Mouse (Mus musculus) midbrain, embryonic 14.5 days (tissue): ENCODE results near the gene Hsd3b7. TPM values are rescaled to one million over a fixed set of nuclear protein-coding genes. Genes with fewer than 3 reads are reported as not detected.

Experiments used
- ATAC-seq: fragments of 200-750 bp; cut with Nextera tagmentation; 2 replicates; pipeline ENCODE4 v1.8.0; 2017; ENCODE audit warnings: moderate number of reproducible peaks, moderate library complexity; ENCODE audit not compliant: low FRiP score, low TSS enrichment
- DNase-seq: peaks from one replicate; pipeline ENCODE4 v3.0.0-alpha.2; 2015
- H3K27ac ChIP-seq: fragments of 300-500 bp; sonication (generic); replicated peaks from 2 replicates; pipeline ENCODE4 v1.5.1; 2014; ENCODE audit warnings: mild to moderate bottlenecking, low read depth, low read length, moderate library complexity
- H3K27me3 ChIP-seq: fragments of 300-500 bp; sonication (generic); 2 replicates; pipeline ENCODE4 v1.6.1; 2014; ENCODE audit warnings: low read length, control low read depth, mixed read lengths; ENCODE audit not compliant: control insufficient read depth, insufficient read depth
- H3K36me3 ChIP-seq: fragments of 300-500 bp; sonication (generic); 2 replicates; pipeline ENCODE4 v1.6.1; 2014; ENCODE audit warnings: low read length, control low read depth; ENCODE audit not compliant: control insufficient read depth, insufficient read depth
- H3K4me1 ChIP-seq: fragments of 300-500 bp; sonication (generic); 2 replicates; pipeline ENCODE4 v1.6.1; 2014; ENCODE audit warnings: mild to moderate bottlenecking, antibody characterized with exemption, low read length, control low read depth; ENCODE audit not compliant: control insufficient read depth, insufficient read depth
- H3K4me2 ChIP-seq: fragments of 300-500 bp; sonication (generic); 2 replicates; pipeline ENCODE4 v1.6.1; 2014; ENCODE audit warnings: mild to moderate bottlenecking, low read length, moderate library complexity
- H3K4me3 ChIP-seq: fragments of 300-500 bp; sonication (generic); replicated peaks from 2 replicates; pipeline ENCODE4 v1.5.1; 2014; ENCODE audit warnings: low read depth, low read length
- H3K9ac ChIP-seq: fragments of 300-500 bp; sonication (generic); replicated peaks from 2 replicates; pipeline ENCODE4 v1.6.1; 2014; ENCODE audit warnings: mild to moderate bottlenecking, low read length, moderate library complexity
- H3K9me3 ChIP-seq: fragments of 300-500 bp; sonication (generic); 2 replicates; pipeline ENCODE4 v1.6.1; 2016; ENCODE audit warnings: low read length, control low read depth, mixed read lengths; ENCODE audit not compliant: control insufficient read depth
- WGBS: fragments of 180-500 bp; shearing (Covaris S2); extraction: QIAGEN DNeasy Blood & Tissue Kit; methylation state at CpG from one replicate; pipeline ENCODE4 v1.1.7; 2014; 5-methylcytosine and 5-hydroxymethylcytosine counted together
- polyA plus RNA-seq: library from polyadenylated mRNA; unstranded; fragments of >200 nt; fragmentation: Nextera tagmentation; extraction: Ambion mirVana; gene quantifications from 2 replicates; pipeline ENCODE4 v1.2.1, GENCODE M21; 2014

Gene Hsd3b7
- 6.0 and 7.1 TPM in 2 replicates for polyA plus RNA-seq

- 22% methylated on average over 6 of the region's 6 CpGs for WGBS
- H3K4me1 ChIP-seq: 0 out of 2 replicates have a peak, but pooled peaks cover 3% of the 10 kb centered on the region
- no peaks in the 10 kb centered on the region for H3K9me3 ChIP-seq
- no peak within 1 kb of the TSS for H3K9ac ChIP-seq
- DNase-seq (peak; percentile 90), ATAC-seq (peak; percentile 78)
- peak within 1 kb of the TSS; percentile 41; the same call in 1 of the 2 replicates for H3K27ac ChIP-seq
- no peaks in the 10 kb centered on the region for H3K27me3 ChIP-seq
- H3K4me2 ChIP-seq: peak within 1 kb of the TSS; percentile 25; the same call in 1 of the 2 replicates
- peaks cover 65% of the 10 kb centered on the region for H3K36me3 ChIP-seq
- H3K4me3 ChIP-seq: no peak within 1 kb of the TSS
These were observed at the start of gene Hsd3b7 for GRCm38 (mm10) chr7:127800435-127801009. Hsd3b7 (plus strand) TSS chr7:127800604.

DNA sequence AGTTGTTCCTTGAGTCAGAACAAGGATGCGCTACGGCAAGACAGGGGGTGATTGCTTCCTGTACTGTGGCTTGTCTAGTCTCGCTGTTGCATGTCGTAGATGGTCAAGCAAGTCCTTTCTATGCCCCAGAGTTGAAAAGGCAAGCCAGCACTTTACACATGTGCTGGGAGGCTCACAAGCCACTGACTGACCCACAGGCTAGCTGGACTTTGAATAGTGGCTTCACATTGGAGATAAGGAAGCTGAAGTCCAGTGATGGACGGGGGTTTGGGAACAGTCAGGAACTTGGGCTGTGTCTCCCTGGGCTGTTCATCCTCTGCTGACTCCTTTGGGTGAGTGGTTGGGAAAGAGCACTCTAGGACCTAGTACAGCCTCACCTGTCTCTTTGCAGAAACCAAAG, 48.8 kb upstream of the Hsd3b7 start:
- Histone ChIP-seq H3K27me3 (no peaks in the 10 kb centered on the region), H3K9ac (no peak overlapping the region), H3K9me3 (no peaks in the 10 kb centered on the region), H3K4me1 (peaks cover 12% of the 10 kb centered on the region), H3K4me3 (no peak overlapping the region), H3K4me2 (no peak overlapping the region), H3K36me3 (peaks cover 88% of the 10 kb centered on the region), H3K27ac (no peak overlapping the region)
- ATAC-seq (no peak), DNase-seq (no peak)
- 97% methylated on average over 5 of the region's 5 CpGs for WGBS

GRCm38 (mm10) chr7:127752069-127752468, 48.3 kb upstream of the Hsd3b7 start:
- no peaks in the 10 kb centered on the region for H3K9me3 ChIP-seq
- peaks cover 93% of the 10 kb centered on the region for H3K36me3 ChIP-seq
- ATAC-seq (no peak), DNase-seq (no peak)
- H3K4me2 ChIP-seq: no peak overlapping the region
- H3K27me3 ChIP-seq: no peaks in the 10 kb centered on the region
- no peak overlapping the region for H3K4me3 ChIP-seq
- peaks cover 12% of the 10 kb centered on the region for H3K4me1 ChIP-seq
- H3K27ac ChIP-seq: no peak overlapping the region
- H3K9ac ChIP-seq: 0 out of 2 replicates have a peak overlapping the region, but pooled peaks have one; percentile 20
- 93% methylated on average over 27 of the region's 27 CpGs for WGBS

GRCm38 (mm10) chr7:127753158-127753557, 47.2 kb upstream of the Hsd3b7 start:
- H3K4me1 ChIP-seq: peaks cover under 1% of the 10 kb centered on the region
- WGBS: 82% methylated on average over 5 of the region's 5 CpGs
- ATAC-seq (no peak), DNase-seq (no peak)
- no peaks in the 10 kb centered on the region for H3K27me3 ChIP-seq
- H3K36me3 ChIP-seq: peaks cover 100% of the 10 kb centered on the region
- no peak overlapping the region for H3K4me2 ChIP-seq
- no peaks in the 10 kb centered on the region for H3K9me3 ChIP-seq
- no peak overlapping the region for H3K9ac ChIP-seq
- no peak overlapping the region for H3K4me3 ChIP-seq
- H3K27ac ChIP-seq: no peak overlapping the region

GRCm38 (mm10) chr7:127753741-127754140, 46.7 kb upstream of the Hsd3b7 start:
- H3K36me3 ChIP-seq: peaks cover 99% of the 10 kb centered on the region
- WGBS: 91% methylated on average over 7 of the region's 7 CpGs
- no peaks in the 10 kb centered on the region for H3K9me3 ChIP-seq
- no peaks in the 10 kb centered on the region for H3K27me3 ChIP-seq
- H3K4me3 ChIP-seq: no peak overlapping the region
- ATAC-seq (no peak), DNase-seq (no peak)
- H3K27ac ChIP-seq: no peak overlapping the region
- no peak overlapping the region for H3K9ac ChIP-seq
- no peaks in the 10 kb centered on the region for H3K4me1 ChIP-seq
- no peak overlapping the region for H3K4me2 ChIP-seq

DNA sequence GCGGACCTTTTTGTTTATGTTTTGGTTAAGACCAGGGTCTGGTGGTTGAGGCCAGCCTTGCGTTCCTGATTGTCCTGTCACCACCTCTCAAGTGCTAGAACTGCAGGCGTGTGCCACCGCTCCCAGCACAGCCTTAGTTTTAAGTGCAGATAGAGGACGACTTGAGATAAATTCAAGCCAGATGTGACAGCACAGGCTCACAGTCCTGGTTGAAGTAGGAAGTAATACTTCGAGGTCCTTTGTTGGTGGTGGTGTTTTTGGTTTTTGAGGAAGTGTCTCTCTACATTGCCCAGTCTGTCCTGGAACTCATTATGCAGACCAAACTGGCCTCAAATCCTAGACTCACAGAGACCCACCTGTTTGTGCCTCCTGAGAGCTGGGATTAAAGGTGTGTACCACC, 40.7 kb upstream of the Hsd3b7 start:
- Histone ChIP-seq H3K9ac (no peak overlapping the region), H3K27ac (no peak overlapping the region), H3K4me3 (no peak overlapping the region), H3K27me3 (no peaks in the 10 kb centered on the region), H3K36me3 (peaks cover 87% of the 10 kb centered on the region), H3K9me3 (no peaks in the 10 kb centered on the region), H3K4me2 (no peak overlapping the region), H3K4me1 (no peaks in the 10 kb centered on the region)
- 91% methylated on average over 6 of the region's 6 CpGs for WGBS
- DNase-seq: no peak
- no peak for ATAC-seq

- no peaks in the 10 kb centered on the region for H3K4me1 ChIP-seq
- WGBS: 87% methylated on average over 3 of the region's 3 CpGs
- H3K36me3 ChIP-seq: peaks cover 87% of the 10 kb centered on the region
- H3K9me3 ChIP-seq: no peaks in the 10 kb centered on the region
- no peak overlapping the region for H3K4me3 ChIP-seq
- ATAC-seq (no peak), DNase-seq (no peak)
- H3K4me2 ChIP-seq: no peak overlapping the region
- no peak overlapping the region for H3K9ac ChIP-seq
- no peak overlapping the region for H3K27ac ChIP-seq
- no peaks in the 10 kb centered on the region for H3K27me3 ChIP-seq
These were observed 39.9 kb upstream of the Hsd3b7 start for GRCm38 (mm10) chr7:127760478-127760877.

DNA sequence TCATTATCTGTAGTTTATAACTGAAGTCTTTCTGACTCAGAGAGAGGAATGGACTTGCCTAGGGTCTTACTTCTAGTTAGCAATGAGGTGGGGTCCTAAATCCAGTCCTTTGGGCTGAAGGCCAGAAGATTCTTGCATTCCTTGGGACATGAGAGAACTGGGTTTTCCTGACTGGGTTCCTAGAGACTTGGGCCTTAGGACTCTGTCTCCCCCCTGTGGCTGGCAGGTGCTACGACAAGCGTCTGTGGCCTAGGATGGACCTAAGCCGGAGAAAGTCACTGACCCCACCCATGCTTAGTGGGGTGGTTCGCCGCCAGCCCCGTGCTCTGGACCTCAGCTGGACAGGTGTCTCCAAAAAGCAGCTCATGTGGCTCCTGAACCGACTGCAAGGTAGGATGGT, 39.4 kb upstream of the Hsd3b7 start:
- H3K4me3 ChIP-seq: no peak overlapping the region
- H3K4me2 ChIP-seq: no peak overlapping the region
- WGBS: 40% methylated on average over 7 of the region's 7 CpGs
- H3K9me3 ChIP-seq: no peaks in the 10 kb centered on the region
- H3K36me3 ChIP-seq: peaks cover 87% of the 10 kb centered on the region
- DNase-seq: peak; percentile 78
- H3K9ac ChIP-seq: no peak overlapping the region
- no peak overlapping the region for H3K27ac ChIP-seq
- H3K4me1 ChIP-seq: no peaks in the 10 kb centered on the region
- H3K27me3 ChIP-seq: no peaks in the 10 kb centered on the region
- no peak for ATAC-seq

DNA sequence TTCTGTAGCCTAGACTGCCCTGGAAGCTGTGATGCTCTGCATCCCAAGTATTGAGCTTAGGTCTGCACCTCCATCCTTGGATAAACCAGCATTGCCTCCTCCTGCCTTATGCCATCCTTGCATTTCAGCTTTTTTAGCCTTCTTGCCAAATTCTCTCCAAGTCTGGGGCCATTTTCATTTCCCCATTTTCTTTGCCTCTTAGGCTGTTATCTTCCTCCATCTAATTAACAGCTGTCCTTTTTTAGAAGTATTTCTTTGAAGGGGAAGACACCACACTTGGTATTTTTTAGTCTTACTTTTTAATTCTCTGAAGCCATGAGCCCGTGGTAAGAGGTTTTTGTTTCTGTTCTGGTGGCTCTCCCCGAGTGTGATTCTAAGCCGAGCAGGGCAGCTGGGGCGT, 36.8 kb upstream of the Hsd3b7 start:
- Histone ChIP-seq H3K36me3 (peaks cover 86% of the 10 kb centered on the region), H3K27me3 (no peaks in the 10 kb centered on the region), H3K9ac (no peak overlapping the region), H3K4me1 (peaks cover 5% of the 10 kb centered on the region; the same call in 1 of the 2 replicates), H3K4me3 (no peak overlapping the region), H3K27ac (no peak overlapping the region), H3K9me3 (no peaks in the 10 kb centered on the region), H3K4me2 (no peak overlapping the region)
- no peak for DNase-seq
- 96% methylated on average over 4 of the region's 4 CpGs for WGBS
- ATAC-seq: no peak
